Mouse (Mus musculus): Measurements from ENCODE around the gene Wrap53. TPM values are rescaled to one million over a fixed set of nuclear protein-coding genes. Genes with fewer than 3 reads are reported as not detected.

Wrap53 gene
- polyA plus RNA-seq, 1 experiment from 2014 or later = 21.6 TPM

- ATAC-seq (ENCODE audit: insufficient read depth, low FRiP score, low read depth) = no peak
- Histone ChIP-seq H3K4me3 (replicated peaks) (peak within 1 kb of the TSS; percentile 59), H3K9me3 (no peaks in the 10 kb centered on the region), H3K9ac (peak within 1 kb of the TSS; percentile 66), H3K4me1 (peaks cover 26% of the 10 kb centered on the region), H3K4me2 (peak within 1 kb of the TSS; percentile 94), H3K27ac (peak within 1 kb of the TSS; percentile 4; the same call in 1 of the 2 replicates), H3K27me3 (replicated peaks) (no peaks in the 10 kb centered on the region), H3K36me3 (peaks cover 10% of the 10 kb centered on the region; the same call in 1 of the 2 replicates)
- WGBS = 4% methylated on average over 55 of the region's 59 CpGs
These were observed 19.9 kb downstream of the Wrap53 start, which contains the start of gene Efnb3 for GRCm38 (mm10) chr11:69559851-69560765. Efnb3 (minus strand) TSS chr11:69560205.

- Histone ChIP-seq H3K27ac (no peak overlapping the region), H3K36me3 (peaks cover 10% of the 10 kb centered on the region; the same call in 1 of the 2 replicates), H3K4me2 (peak overlapping the region; percentile 94), H3K9me3 (no peaks in the 10 kb centered on the region), H3K4me3 (replicated peaks) (peak overlapping the region; percentile 59), H3K9ac (no peak overlapping the region), H3K27me3 (replicated peaks) (no peaks in the 10 kb centered on the region), H3K4me1 (peaks cover 26% of the 10 kb centered on the region)
- ATAC-seq (ENCODE audit: insufficient read depth, low FRiP score, low read depth) = no peak
- WGBS = 14% methylated on average over 5 of the region's 5 CpGs
These were observed 20.9 kb downstream of the Wrap53 start for GRCm38 (mm10) chr11:69559183-69559582.

- 21% methylated on average over 6 of the region's 6 CpGs for WGBS
These were observed 21.3 kb downstream of the Wrap53 start for GRCm38 (mm10) chr11:69558756-69559155.

GRCm38 (mm10) chr11:69557381-69557958, 22.6 kb downstream of the Wrap53 start:
- WGBS = 45% methylated on average over 14 of the region's 14 CpGs
- Histone ChIP-seq H3K9me3 (no peaks in the 10 kb centered on the region), H3K27me3 (replicated peaks) (0 out of 2 replicates have a peak, but pooled peaks cover 3% of the 10 kb centered on the region)

More at GRCm38 (mm10) chr11:69558756-69559155, 21.3 kb downstream of the Wrap53 start:
- Histone ChIP-seq H3K4me1 (peaks cover 26% of the 10 kb centered on the region), H3K9ac (no peak overlapping the region), H3K27me3 (replicated peaks) (no peaks in the 10 kb centered on the region), H3K4me2 (peak overlapping the region; percentile 94), H3K4me3 (replicated peaks) (peak overlapping the region; percentile 59), H3K36me3 (peaks cover 10% of the 10 kb centered on the region; the same call in 1 of the 2 replicates), H3K27ac (no peak overlapping the region), H3K9me3 (no peaks in the 10 kb centered on the region)
- no peak for ATAC-seq (ENCODE audit: insufficient read depth, low FRiP score, low read depth)

GRCm38 (mm10) chr11:69554539-69555140, 25.4 kb downstream of the Wrap53 start:
- Histone ChIP-seq H3K9ac (no peak overlapping the region), H3K9me3 (no peaks in the 10 kb centered on the region), H3K4me3 (replicated peaks) (no peak overlapping the region), H3K27me3 (replicated peaks) (0 out of 2 replicates have a peak, but pooled peaks cover 3% of the 10 kb centered on the region), H3K36me3 (no peaks in the 10 kb centered on the region), H3K4me1 (peaks cover 13% of the 10 kb centered on the region), H3K4me2 (no peak overlapping the region), H3K27ac (no peak overlapping the region)
- ATAC-seq (ENCODE audit: insufficient read depth, low FRiP score, low read depth) = no peak
- 77% methylated on average over 5 of the region's 5 CpGs for WGBS

More at GRCm38 (mm10) chr11:69557381-69557958, 22.6 kb downstream of the Wrap53 start:
- Histone ChIP-seq H3K27ac (no peak overlapping the region), H3K4me3 (replicated peaks) (no peak overlapping the region), H3K4me2 (no peak overlapping the region), H3K4me1 (peaks cover 26% of the 10 kb centered on the region), H3K36me3 (peaks cover 7% of the 10 kb centered on the region; the same call in 1 of the 2 replicates), H3K9ac (no peak overlapping the region)
- no peak for ATAC-seq (ENCODE audit: insufficient read depth, low FRiP score, low read depth)

- ATAC-seq (ENCODE audit: insufficient read depth, low FRiP score, low read depth) = no peak
- Histone ChIP-seq H3K4me1 (peaks cover 2% of the 10 kb centered on the region; the same call in 1 of the 2 replicates), H3K4me3 (replicated peaks) (no peak overlapping the region), H3K9ac (no peak overlapping the region), H3K9me3 (no peaks in the 10 kb centered on the region), H3K36me3 (no peaks in the 10 kb centered on the region), H3K27ac (no peak overlapping the region), H3K4me2 (no peak overlapping the region), H3K27me3 (replicated peaks) (0 out of 2 replicates have a peak, but pooled peaks cover 3% of the 10 kb centered on the region)
- WGBS = 20% methylated on average over 2 of the region's 2 CpGs
These were observed 26.7 kb downstream of the Wrap53 start for GRCm38 (mm10) chr11:69553341-69553721.

- WGBS = 25% methylated on average over 14 of the region's 14 CpGs
- Histone ChIP-seq H3K4me1 (peaks cover 5% of the 10 kb centered on the region; the same call in 1 of the 2 replicates), H3K9me3 (no peaks in the 10 kb centered on the region), H3K9ac (no peak overlapping the region), H3K27me3 (replicated peaks) (0 out of 2 replicates have a peak, but pooled peaks cover 3% of the 10 kb centered on the region), H3K4me2 (no peak overlapping the region), H3K4me3 (replicated peaks) (no peak overlapping the region), H3K36me3 (no peaks in the 10 kb centered on the region), H3K27ac (no peak overlapping the region)
- ATAC-seq (ENCODE audit: insufficient read depth, low FRiP score, low read depth) = no peak
These were observed 27.3 kb downstream of the Wrap53 start for GRCm38 (mm10) chr11:69552622-69553340.

- H3K4me3 ChIP-seq (replicated peaks) = no peak overlapping the region
- no peaks in the 10 kb centered on the region for H3K9me3 ChIP-seq
- H3K4me2 ChIP-seq = no peak overlapping the region
- H3K27me3 ChIP-seq (replicated peaks) = 0 out of 2 replicates have a peak, but pooled peaks cover 3% of the 10 kb centered on the region
- H3K9ac ChIP-seq = no peak overlapping the region
- 67% methylated on average over 4 of the region's 4 CpGs for WGBS
- no peak overlapping the region for H3K27ac ChIP-seq
- ATAC-seq (ENCODE audit: insufficient read depth, low FRiP score, low read depth) = no peak
- peaks cover 18% of the 10 kb centered on the region for H3K4me1 ChIP-seq
- H3K36me3 ChIP-seq = no peaks in the 10 kb centered on the region
These were observed 28.7 kb downstream of the Wrap53 start for GRCm38 (mm10) chr11:69551310-69551709.

GRCm38 (mm10) chr11:69549060-69549656, 30.9 kb downstream of the Wrap53 start, which contains the start of gene Dnah2:
Dnah2 (minus strand) TSS chr11:69549110.
- 30% methylated on average over 12 of the region's 12 CpGs for WGBS

GRCm38 (mm10) chr11:69547071-69547470, 33.0 kb downstream of the Wrap53 start:
- peaks cover 24% of the 10 kb centered on the region for H3K4me1 ChIP-seq
- peak overlapping the region; percentile 95 for H3K4me2 ChIP-seq
- no peak for ATAC-seq (ENCODE audit: insufficient read depth, low FRiP score, low read depth)
- WGBS = 4% methylated on average over 15 of the region's 15 CpGs
- peak overlapping the region; percentile 90 for H3K27ac ChIP-seq
- H3K9ac ChIP-seq = peak overlapping the region; percentile 64
- peak overlapping the region; percentile 54 for H3K4me3 ChIP-seq (replicated peaks)
- H3K9me3 ChIP-seq = no peaks in the 10 kb centered on the region
- H3K27me3 ChIP-seq (replicated peaks) = no peaks in the 10 kb centered on the region
- no peaks in the 10 kb centered on the region for H3K36me3 ChIP-seq

More at GRCm38 (mm10) chr11:69549060-69549656, 30.9 kb downstream of the Wrap53 start, which contains the start of gene Dnah2:
- H3K27me3 ChIP-seq (replicated peaks) = 0 out of 2 replicates have a peak, but pooled peaks cover 3% of the 10 kb centered on the region
- H3K9ac ChIP-seq = no peak within 1 kb of the TSS
- H3K4me2 ChIP-seq = no peak within 1 kb of the TSS
- H3K36me3 ChIP-seq = no peaks in the 10 kb centered on the region
- peaks cover 24% of the 10 kb centered on the region for H3K4me1 ChIP-seq
- no peak for ATAC-seq (ENCODE audit: insufficient read depth, low FRiP score, low read depth)
- H3K27ac ChIP-seq = no peak within 1 kb of the TSS
- no peaks in the 10 kb centered on the region for H3K9me3 ChIP-seq
- H3K4me3 ChIP-seq (replicated peaks) = no peak within 1 kb of the TSS
